Mouse (Mus musculus): ENCODE results near the gene Tlr8.
"Not testable (repeated sequence)": the region's sequence is repeated elsewhere in the genome, so short reads cannot be mapped to it uniquely, and the experiment has no call there.

Tlr8 gene

DNA sequence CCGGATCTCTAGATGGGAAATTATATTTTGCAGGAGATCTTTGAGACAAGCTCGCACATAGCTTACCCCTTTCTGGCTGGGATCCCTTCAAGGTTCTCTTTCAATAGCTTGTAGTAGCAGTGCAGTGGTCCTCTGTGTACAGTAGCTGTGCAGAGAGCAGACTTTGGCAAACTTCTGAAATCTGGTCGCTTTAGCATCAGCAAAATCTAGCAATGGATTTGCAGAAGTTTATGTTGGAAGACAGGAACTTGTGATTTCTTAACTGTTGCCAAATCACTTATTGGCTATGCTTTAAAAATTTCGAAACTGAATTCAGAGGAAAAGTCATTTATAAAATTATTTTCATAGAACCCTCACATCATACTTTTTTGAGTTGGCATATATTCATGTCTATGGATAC is at the start of gene Tlr8:
TSS of gene Tlr8 (minus strand) at position 244 of the 400 bp plus-strand sequence.
- in situ Hi-C loops (cut with MboI, MseI) = no loop called here

DNA sequence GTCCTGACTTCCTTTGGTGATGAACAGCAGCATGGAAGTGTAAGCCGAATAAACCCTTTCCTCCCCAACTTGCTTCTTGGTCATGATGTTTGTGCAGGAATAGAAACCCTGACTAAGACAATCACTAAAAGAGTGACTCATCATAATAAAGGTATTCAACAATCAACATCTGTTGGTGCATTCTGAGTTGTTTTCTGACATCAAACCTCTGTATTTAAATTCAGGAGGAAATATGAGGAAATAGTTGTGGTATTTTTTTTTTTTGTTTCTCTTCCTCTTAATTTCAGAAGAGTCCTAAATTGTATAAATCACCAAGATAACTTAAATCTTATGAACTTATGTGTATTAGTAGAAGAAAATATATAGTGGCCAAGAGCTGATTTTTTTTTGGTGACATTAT is 37.9 kb upstream of the Tlr8 start:
- in situ Hi-C loops (cut with MboI, MseI) = not testable (repeated sequence)

DNA sequence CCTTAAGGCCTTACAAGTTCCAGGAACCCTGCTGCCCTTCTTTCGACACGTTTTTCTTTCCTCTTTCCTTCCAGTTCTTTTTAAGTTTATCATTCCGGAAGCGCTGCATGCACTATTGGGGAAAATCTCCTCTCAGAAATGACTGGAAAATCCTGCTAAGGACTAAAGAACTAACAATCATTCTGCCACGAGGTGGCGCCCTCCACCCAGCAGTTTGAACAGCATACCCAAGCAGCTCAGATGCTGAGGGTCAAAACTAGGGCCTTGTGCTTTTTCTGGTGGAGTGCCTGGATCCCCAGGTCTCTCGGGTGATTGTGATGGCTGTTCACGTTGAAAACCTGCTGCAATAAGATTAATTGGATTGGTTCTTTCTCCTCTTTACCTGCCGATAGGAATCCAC is 12.8 kb upstream of the Tlr8 start:
- in situ Hi-C loops (cut with MboI, MseI) = no loop called here

DNA sequence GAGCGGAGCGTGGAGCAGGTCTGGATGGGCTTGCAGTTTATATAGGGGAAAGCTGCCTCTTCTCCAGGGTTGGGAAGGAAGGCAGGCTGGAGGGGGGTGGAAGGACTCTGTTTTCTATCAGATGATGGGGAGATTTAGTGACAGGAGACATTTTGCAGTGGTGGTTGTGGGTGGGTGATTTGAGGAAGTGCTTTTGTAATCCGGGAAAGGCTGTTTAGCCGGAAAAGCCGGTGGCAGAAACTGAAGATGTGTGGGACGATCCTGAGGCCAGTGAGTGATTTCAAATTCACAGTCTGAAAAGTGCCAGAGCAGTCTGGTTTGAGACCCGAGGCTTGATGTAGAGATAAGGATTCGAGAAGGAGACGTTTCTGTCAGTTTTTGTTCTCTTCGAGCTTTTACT is 12.4 kb upstream of the Tlr8 start:
- in situ Hi-C loops (cut with MboI, MseI) = no loop called here

DNA sequence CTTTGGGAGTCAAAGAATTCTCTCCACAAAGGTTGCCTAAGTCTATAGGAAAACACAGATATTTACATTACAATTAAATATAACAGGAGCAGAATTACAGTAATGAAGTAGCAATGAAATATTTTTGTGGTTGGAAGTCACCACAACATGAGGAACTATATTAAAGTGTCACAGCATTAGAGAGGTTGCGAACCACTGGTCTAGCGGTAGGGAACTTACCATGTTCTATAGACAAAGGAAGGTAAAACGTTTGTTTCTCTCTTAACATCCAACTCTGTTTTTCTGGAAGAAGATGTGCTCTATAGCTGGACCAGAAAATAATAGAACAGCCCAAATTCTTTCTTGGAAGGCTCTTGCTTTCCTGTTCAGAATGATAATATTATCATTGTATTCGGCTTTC is 599 bp downstream of the Tlr8 start:
- in situ Hi-C loops (cut with MboI, MseI) = no loop called here

DNA sequence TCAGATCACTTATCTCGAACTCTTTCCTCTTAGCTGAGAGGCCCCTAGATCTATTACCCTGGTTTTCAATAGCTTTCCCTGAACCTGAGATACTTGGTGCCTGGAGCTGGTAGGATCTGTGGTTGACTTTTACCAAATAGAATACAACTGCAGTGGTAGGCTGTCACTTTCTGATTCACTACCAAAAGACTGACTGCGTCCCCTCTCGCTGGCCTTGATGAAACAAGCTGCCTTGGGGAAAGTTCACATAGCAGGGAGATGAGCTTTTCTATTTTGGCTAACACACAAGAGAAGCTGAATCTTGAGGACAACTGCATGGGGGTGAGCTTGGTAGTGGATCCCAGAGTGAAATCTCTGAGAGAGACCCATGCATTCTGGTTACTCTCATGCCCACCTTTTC is 22.4 kb downstream of the Tlr8 start:
- in situ Hi-C loops (cut with MboI, MseI) = loop anchor here in 1 of 2 experiments (25.0 kb wide), 2 partner anchors 779 to 1079 kb away; partner anchors contain the start of gene Gemin8

DNA sequence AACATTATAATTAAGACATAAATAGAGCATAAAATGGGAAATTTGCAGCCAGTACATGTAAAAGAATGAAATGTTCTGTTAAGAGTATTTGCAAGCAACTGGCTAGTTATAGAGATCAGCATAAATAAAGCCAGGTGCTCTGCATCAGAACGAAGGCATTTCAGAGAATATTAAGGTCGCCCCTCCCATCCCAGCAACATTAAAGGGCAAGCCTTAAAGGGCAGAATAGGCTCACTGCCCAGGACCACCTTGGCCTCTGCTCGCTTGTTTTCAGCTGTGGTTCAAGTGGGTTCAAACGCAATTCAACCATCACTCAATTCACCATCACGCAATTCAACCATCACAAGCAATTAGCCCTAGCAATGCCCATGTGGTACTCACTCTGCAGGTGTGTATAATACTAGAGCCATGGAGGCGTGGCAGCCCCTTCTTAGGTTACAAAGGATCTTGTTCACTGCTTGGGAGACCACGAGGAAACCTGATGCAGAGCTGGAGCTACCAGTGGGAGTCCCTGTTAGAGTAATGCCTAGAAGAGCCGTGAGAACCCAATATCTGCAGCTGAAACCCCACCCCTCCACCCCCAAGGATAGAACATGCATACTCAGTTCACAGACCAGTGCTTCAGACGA is 24.7 kb downstream of the Tlr8 start:
- in situ Hi-C loops (cut with MboI, MseI) = loop anchor here (10.0 to 25.0 kb wide), 4 partner anchors 435 to 1077 kb away; partner anchors contain the start of gene Gemin8 (in 1 of the 2)

DNA sequence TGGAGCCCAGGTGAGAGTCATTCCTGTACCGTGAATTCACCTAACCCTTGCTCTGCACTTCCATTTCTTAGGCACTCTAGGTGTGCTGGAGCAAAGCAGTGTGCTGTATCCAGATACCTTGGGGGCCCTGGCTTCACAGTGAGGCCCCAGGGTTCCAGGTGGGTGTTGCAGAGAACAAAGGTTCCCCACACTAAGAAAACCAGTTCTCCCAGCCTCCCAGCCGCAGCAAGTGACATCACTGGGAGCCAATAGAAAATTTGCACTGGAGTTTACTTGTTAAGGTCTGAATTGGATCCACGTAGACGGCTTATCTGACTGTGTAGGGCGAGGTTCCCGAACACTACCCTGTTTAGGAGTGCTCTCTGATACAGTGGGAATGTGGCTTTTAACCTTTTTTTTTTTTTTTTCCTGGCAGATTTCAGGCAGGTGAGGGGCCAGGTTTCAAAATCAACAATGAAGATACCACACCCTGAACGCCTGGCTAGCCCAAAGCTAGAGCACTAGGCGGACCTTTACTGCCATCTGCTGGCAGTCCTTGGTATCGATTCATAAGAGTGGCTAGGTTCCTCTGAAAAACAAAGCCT is 30.9 kb downstream of the Tlr8 start:
- in situ Hi-C loops (cut with MboI, MseI) = loop anchor here (5.0 to 25.0 kb wide), 6 partner anchors 428 to 1071 kb away; partner anchors contain the start of gene Gemin8 (in 1 of the 2)

DNA sequence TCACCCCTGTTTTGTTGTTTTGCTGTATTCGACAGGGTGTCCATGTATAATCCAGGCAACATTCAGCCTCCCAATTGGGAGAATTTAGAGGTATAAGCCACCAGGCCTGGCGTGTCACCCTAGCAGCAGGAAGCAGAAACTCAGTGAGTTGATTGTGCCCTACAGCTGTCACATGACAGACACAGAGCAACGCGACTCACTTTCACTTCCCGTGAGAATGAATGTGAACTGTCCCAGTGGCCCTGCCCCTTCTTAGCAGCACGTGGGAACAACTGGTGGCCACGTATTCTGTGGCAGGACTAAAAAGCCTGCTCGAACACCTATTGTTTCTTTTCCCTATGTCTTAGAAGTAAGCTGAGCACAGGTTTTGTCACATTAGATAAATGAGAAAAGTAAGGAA is 33.0 kb downstream of the Tlr8 start:
- in situ Hi-C loops (cut with MboI, MseI) = loop anchor here (5.0 to 25.0 kb wide), 6 partner anchors 426 to 1069 kb away; partner anchors contain the start of gene Gemin8 (in 1 of the 2)

DNA sequence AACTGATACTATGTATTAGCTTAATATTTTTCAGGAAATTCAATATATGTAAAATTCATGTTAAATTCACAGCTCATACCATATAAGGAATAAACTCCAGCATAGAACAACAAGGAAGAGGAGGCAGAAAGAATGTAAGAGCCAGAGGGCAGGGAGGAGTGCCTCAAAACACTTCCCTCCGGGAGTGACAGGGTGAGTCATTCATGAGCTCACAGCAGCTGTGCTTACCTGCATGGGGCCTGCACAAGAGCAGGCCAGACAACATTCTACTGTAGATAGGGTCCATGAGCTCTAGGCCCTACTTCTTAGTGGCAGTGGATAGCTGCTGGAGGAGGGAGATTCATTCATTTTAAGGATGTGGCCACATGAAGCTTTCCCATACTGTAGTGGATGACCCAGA is 34.3 kb downstream of the Tlr8 start:
- in situ Hi-C loops (cut with MboI, MseI) = loop anchor here (5.0 to 25.0 kb wide), 7 partner anchors 53 to 1068 kb away; partner anchors contain the start of gene Gemin8 (in 1 of the 2)

DNA sequence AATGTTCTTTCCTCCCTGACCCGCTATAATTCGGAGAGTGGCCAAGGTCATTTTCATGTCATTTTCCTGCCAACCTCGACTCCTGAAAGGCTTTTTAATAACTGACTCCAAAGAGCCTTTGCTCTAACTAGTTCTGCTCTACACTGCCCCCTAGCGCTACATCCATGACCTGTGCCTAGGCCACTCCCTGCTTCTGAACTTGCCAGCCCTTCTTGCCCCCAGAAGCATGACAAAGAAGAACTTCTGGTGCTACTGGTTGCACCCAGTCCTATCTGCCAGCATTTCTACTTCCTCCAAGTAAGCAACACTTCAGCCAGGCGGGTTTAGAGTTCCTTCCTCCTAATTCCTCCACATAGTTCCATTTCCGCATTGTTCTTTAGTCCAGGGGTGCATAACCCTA is 34.9 kb downstream of the Tlr8 start:
- in situ Hi-C loops (cut with MboI, MseI) = loop anchor here (5.0 to 25.0 kb wide), 4 partner anchors 52 to 1067 kb away; partner anchors contain the start of gene Gemin8 (in 1 of the 2)

DNA sequence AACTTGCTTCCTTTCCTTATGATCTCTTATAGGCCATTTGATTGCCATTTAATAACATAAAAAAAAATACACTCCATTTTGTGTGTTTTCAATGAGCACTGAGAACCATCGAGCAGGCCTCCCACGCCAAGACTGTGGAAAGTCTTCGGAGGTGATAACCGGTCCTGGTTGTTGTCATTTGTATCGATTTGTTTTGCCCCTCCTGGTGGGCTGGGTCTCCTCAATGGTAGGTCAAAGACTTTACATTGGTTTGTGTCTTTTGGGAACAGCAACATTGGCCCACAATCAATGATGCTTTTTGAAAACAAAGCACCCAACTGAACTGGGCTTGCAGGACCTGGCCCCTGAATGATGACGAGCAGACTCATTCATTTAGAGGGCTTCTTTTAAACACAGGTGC is 36.4 kb downstream of the Tlr8 start:
- in situ Hi-C loops (cut with MboI, MseI) = loop anchor here (5.0 to 25.0 kb wide), 4 partner anchors 50 to 1065 kb away; partner anchors contain the start of gene Gemin8 (in 1 of the 2)

DNA sequence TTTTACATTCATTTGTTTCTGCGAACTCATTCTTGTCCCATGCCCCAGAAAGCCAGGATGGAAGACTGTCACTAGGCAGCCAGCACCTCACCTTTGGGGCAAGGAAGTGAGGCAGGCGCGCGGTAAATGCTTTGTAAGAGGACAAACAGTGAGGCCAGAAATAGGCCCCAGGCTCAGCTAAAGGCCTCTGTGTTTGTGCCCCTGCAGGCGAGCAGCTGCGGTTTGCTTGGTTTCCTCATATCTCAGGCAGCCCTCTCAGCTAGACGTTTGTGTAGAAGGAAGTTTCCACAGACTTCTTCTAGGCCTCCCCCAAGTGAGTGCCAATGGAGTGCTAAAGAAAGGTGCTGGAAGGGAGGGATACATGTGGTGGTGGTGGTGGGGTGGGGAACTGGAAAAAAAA is 37.0 kb downstream of the Tlr8 start:
- in situ Hi-C loops (cut with MboI, MseI) = loop anchor here (5.0 to 25.0 kb wide), 4 partner anchors 50 to 1065 kb away; partner anchors contain the start of gene Gemin8 (in 1 of the 2)

DNA sequence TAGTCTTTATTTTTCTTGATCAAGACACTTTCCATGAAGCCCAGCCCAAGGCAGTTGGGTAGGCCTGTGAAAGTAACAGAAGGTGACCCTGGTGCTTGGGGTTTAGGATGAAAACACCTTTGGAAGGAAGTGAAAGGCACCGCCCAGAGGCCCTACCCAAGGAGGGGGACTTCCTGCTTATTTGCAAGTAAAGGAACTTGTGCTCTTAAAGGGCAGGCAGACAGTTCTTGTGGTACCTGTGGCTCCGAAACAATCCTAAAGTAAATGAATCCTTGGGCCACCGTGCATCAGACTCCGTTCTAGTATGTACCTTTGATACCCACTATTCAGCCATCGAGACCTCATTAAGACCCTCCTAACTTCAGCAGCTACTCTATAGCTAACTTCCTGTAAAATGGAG is 37.6 kb downstream of the Tlr8 start:
- in situ Hi-C loops (cut with MboI, MseI) = loop anchor here (5.0 to 25.0 kb wide), 4 partner anchors 49 to 1064 kb away; partner anchors contain the start of gene Gemin8 (in 1 of the 2)

DNA sequence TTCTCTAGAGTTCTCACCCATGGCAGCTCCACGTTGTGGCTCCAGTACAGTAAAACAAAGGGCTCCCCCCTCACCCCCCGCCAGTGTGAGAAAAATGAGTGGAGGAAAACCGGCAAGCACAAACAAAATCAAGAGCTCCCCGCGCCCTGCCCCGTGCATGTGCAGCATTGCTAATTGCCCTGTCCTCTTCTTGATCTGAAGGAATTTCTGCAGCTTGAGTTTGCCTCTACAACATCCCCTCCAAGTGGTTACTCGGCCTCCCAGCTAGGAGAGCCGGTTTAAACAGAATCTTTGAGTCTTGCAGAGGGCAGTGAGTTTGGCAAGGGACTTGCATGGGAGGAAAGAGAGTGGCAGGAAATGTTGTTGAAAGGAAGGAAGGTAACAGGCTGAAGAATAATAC is 51.4 kb downstream of the Tlr8 start:
- in situ Hi-C loops (cut with MboI, MseI) = no loop called here

DNA sequence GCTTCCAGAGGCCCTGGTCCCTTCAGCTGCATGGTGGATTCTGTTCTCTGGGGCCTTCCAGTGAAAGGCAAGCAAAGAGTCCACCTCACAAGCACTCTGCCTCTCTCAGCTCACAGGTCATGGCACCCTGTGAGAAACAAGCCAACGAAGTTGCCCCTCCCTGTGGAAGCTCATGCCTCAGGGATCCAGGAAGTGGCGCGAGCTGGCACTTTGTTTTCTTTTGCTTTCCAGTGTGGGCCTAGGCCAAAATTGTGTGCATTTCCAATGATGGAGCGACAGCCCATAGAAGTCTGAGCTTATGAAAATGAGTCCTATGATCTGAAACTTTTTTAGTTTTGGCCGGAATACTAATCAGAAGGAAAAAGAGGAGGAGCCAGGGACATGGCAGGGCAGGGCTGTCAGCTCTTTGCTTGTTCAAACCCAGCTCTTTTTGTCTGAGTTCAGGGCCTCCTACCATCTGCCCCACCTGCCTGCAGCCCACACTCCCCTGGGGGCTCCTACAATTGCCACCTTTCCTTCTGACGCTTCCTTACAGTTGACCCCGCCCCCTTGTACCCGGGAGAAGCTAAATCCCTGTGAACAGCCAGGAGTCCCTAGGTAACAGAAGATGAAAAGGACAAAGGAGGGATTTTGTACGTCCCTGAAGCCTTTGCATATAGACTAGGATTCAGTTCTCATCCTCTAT is 52.1 kb downstream of the Tlr8 start:
- in situ Hi-C loops (cut with MboI, MseI) = no loop called here

DNA sequence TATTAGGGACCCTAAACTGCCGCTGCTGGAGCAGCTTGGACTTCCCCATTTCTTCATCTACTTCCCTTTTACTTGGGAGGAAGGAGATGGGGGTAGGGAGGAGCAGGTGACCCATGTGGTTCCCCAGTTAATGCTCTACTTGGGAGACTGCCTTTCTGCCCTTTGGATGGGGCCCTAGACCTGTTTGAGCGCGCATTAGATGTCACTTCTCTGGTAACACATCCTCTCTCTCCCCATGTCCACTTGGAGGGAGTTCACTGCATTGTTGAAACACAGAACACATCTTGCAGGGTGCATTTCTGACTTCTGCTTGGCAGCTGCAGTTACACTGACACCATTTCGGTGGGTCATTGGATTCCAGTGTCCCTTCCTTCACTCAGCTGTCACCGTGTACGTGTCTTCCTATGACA is 53.8 kb downstream of the Tlr8 start:
- in situ Hi-C loops (cut with MboI, MseI) = no loop called here

DNA sequence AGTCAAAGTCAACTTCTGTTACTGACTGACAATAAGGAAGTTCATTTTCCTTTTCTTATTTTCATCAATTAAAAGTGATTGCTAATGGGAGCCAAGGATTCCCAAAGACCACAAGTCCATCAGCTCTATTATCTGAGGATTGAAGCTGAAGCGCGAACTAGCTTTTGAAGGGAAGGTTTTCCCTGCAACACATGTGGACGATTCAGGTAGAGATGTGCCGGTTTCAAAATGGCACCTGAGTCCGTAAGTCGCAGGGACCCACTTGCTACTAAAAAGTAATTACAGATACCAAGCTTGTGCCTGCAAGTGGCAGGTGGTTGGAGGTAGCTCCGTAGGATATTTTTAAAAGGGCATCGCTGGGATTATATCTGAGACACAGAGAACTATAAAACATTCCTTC is 54.3 kb downstream of the Tlr8 start:
- in situ Hi-C loops (cut with MboI, MseI) = no loop called here

DNA sequence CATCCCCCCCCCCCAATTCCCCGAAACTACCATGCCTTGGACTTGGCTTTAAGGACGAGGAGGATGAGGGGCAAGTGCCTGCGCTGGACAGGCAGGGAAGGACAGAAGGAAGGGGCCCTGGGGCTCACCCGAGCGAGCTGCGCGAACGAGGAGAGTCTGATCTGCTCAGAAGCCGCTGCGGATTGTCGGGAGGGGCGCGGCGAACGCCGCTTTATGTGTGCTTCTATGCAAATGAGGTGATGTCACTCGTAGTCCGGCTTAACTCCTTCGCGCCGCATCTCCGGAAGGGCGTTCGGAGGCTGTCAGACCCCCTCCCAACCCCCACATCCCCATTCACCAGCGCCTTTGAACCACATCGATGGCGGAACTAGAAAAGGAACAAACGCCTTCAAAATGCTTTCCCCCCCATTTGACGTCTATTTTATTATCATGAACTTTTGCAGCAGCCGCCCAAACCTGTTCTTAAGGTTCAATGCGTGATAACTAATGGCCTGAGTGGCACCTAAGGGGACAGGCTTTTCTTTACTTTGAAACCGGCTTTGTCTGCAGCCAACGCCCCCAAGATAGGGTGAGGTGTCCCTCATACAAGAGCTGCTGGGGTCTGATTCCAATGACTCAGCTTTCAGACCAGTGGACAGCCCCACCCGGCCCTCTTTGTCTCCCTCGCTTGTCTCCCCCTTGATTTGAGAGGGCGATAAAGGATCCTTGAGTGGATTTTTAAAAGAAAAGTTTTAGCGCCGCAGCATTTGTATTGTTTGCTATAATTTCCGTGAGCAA is 55.0 kb downstream of the Tlr8 start, which contains the start of gene Tmsb4x:
TSS of gene Tmsb4x (minus strand) at position 338 of the 777 bp plus-strand sequence.
- in situ Hi-C loops (cut with MboI, MseI) = no loop called here

DNA sequence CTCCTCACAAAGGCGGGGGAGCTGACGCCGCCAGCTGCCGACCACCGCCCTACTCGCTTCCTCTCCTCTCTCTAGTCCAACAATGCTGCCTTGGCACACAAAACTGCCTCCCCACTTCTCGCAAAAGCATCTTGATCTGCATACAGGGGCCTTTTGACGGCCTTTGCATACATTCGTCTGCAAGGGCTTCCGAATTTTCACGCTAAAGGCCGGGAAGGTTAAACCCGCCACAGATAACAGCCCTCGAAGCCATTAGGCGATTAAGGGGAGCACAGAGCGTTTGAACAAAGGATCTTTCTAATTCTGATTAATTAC is 55.7 kb downstream of the Tlr8 start:
- in situ Hi-C loops (cut with MboI, MseI) = no loop called here

DNA sequence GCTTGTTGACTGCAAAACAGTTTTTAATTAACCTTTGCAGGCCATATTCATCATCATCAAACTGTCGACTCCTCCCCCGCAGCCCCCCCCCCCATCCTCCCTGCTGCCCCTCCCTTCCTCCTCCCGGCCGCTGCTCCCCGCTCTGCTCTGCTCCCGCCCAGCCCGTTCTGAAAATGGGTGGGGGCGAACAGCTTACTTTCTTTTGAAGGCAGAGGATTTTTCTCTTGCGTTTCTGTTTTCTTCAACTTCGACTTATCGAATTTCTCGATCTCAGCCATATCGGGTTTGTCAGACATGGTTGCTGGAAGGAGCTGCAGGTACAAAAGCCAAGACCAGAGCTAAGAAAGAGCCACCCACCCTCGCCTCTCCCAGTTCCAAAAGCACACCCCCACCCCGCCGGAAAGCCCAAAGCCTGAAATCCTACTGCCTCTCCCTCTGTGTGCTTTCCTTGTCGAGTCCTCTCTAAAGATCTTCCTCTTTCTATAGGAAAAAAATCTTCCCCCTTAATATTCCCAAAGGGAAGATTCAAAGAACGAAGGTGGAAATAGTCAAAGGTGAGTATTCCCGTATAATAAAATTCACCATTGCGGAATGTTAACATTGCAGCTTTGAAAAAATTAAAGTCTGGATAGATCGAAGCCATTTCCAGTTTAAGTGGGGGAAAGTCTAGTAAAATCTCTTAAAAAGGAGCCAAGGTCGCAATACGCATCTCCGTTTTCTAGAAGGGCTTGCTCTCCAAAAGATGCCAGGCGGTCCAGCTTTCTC is 56.2 kb downstream of the Tlr8 start:
- in situ Hi-C loops (cut with MboI, MseI) = no loop called here
